In genomic region chr6:109150023-109150911, GRCm38 (mm10) we compare ENCODE assay signal across 8 mouse cellular contexts.
DNase-seq lines count a peak whose midpoint lies in the region; ATAC-seq lines count a peak whose summit lies in the region.

No protein-coding gene starts in this region.

- no peaks in the 10 kb centered on the region for H3K9me3 ChIP-seq in kidney, embryonic 15.5 days (replicated peaks)
- H3K9me3 ChIP-seq in limb, embryonic 12.5 days, result no peaks in the 10 kb centered on the region

- no peak overlapping the region for H3K9ac ChIP-seq in kidney, embryonic 15.5 days
- no peak overlapping the region for H3K9ac ChIP-seq in limb, embryonic 12.5 days (replicated peaks)

- H3K36me3 ChIP-seq in kidney, embryonic 15.5 days, result no peaks in the 10 kb centered on the region
- H3K36me3 ChIP-seq in limb, embryonic 12.5 days, result no peaks in the 10 kb centered on the region

- no peak overlapping the region for H3K4me2 ChIP-seq in kidney, embryonic 15.5 days
- H3K4me2 ChIP-seq in limb, embryonic 12.5 days, result no peak overlapping the region

- no peaks in the 10 kb centered on the region for H3K4me1 ChIP-seq in kidney, embryonic 15.5 days
- no peaks in the 10 kb centered on the region for H3K4me1 ChIP-seq in limb, embryonic 12.5 days (replicated peaks)

- 53% methylated on average over 22 of the region's 22 CpGs for WGBS in kidney, embryonic 15.5 days
- WGBS in limb, embryonic 12.5 days, result 56% methylated on average over 22 of the region's 22 CpGs

- peak; percentile 46 for DNase-seq in 3134 (ENCODE audit: extremely low read depth, insufficient read length, low spot score)
- peak; percentile 33 for DNase-seq in adrenal gland, adult 8-10 months
- peak; percentile 94 for DNase-seq in embryo, embryonic 10.5 days (ENCODE audit: low spot score)
- peak; percentile 79 for DNase-seq in neural tube, embryonic 10.5 days (ENCODE audit: extremely low spot score, low spot score)
- peak; percentile 31 for DNase-seq in thymus, postnatal 0 days (ENCODE audit: low spot score)

- H3K27me3 ChIP-seq in kidney, embryonic 15.5 days, result no peaks in the 10 kb centered on the region
- no peaks in the 10 kb centered on the region for H3K27me3 ChIP-seq in limb, embryonic 12.5 days

- peak; percentile 83 for ATAC-seq in granulocyte monocyte progenitor cell, adult 5-6 weeks (replicated peaks; ENCODE audit: poor library complexity, severe bottlenecking)
- ATAC-seq in kidney, embryonic 15.5 days (replicated peaks; ENCODE audit: low FRiP score), result peak; percentile 91
- peak; percentile 70; the same call in 1 of the 2 replicates for ATAC-seq in limb, embryonic 12.5 days (ENCODE audit: insufficient number of reproducible peaks, insufficient read depth, low FRiP score, low TSS enrichment, low read depth)

- H3K4me3 ChIP-seq in kidney, embryonic 15.5 days (replicated peaks), result no peak overlapping the region
- H3K4me3 ChIP-seq in limb, embryonic 12.5 days (replicated peaks), result no peak overlapping the region

- no peak overlapping the region for H3K27ac ChIP-seq in kidney, embryonic 15.5 days
- no peak overlapping the region for H3K27ac ChIP-seq in limb, embryonic 12.5 days

Comparison
In these comparisons a context has a peak if more than half of its experiments do, and no peak if none do; other contexts are left out.
1. DNase-seq: peak in every context shown above with its lines; median percentile 94 in embryo, embryonic 10.5 days; 79 in neural tube, embryonic 10.5 days; 46 in 3134; 33 in adrenal gland, adult 8-10 months; 31 in thymus, postnatal 0 days.